Mouse (Mus musculus): ENCODE measurements at regions not wholly inside any gene's neighbourhood (a gene's known extent, or its start where the extent isn't known, plus 50 kb on each side); places are given as distances from the start of the nearest gene placed in this dataset.

- H3K4me2 ChIP-seq = no peak overlapping the region; the same call in 1 of the 2 replicates
- H3K4me3 ChIP-seq (replicated peaks) = no peak overlapping the region
- H3K9me3 ChIP-seq (replicated peaks) = no peaks in the 10 kb centered on the region
- H3K9ac ChIP-seq = no peak overlapping the region
- WGBS = 23% methylated on average over 22 of the region's 22 CpGs
- H3K4me1 ChIP-seq = peaks cover 19% of the 10 kb centered on the region
- peaks cover under 1% of the 10 kb centered on the region; the same call in 1 of the 2 replicates for H3K27me3 ChIP-seq
- peak; percentile 90 for ATAC-seq (replicated peaks; ENCODE audit: low FRiP score)
- H3K27ac ChIP-seq = peak overlapping the region; percentile 76
- no peaks in the 10 kb centered on the region for H3K36me3 ChIP-seq
Observed at GRCm38 (mm10) chr2:160507816-160508564, 137.7 kb upstream of the Top1 start.

GRCm38 (mm10) chr2:160510159-160510558 lies 135.5 kb upstream of the Top1 start:
- Histone ChIP-seq H3K27ac (no peak overlapping the region), H3K4me3 (replicated peaks) (no peak overlapping the region), H3K4me1 (peaks cover 15% of the 10 kb centered on the region), H3K36me3 (no peaks in the 10 kb centered on the region), H3K9me3 (replicated peaks) (no peaks in the 10 kb centered on the region), H3K9ac (no peak overlapping the region), H3K27me3 (no peaks in the 10 kb centered on the region), H3K4me2 (no peak overlapping the region)
- 88% methylated on average over 5 of the region's 5 CpGs for WGBS
- no peak for ATAC-seq (replicated peaks; ENCODE audit: low FRiP score)

GRCm38 (mm10) chr2:160510635-160511421 lies 134.9 kb upstream of the Top1 start:
- WGBS = 61% methylated on average over 14 of the region's 14 CpGs
- no peak overlapping the region for H3K27ac ChIP-seq
- no peak for ATAC-seq (replicated peaks; ENCODE audit: low FRiP score)
- H3K4me2 ChIP-seq = no peak overlapping the region
- H3K9me3 ChIP-seq (replicated peaks) = no peaks in the 10 kb centered on the region
- H3K36me3 ChIP-seq = no peaks in the 10 kb centered on the region
- H3K4me1 ChIP-seq = peaks cover 15% of the 10 kb centered on the region
- no peaks in the 10 kb centered on the region; the same call in 1 of the 2 replicates for H3K27me3 ChIP-seq
- no peak overlapping the region for H3K4me3 ChIP-seq (replicated peaks)
- H3K9ac ChIP-seq = no peak overlapping the region

DNA sequence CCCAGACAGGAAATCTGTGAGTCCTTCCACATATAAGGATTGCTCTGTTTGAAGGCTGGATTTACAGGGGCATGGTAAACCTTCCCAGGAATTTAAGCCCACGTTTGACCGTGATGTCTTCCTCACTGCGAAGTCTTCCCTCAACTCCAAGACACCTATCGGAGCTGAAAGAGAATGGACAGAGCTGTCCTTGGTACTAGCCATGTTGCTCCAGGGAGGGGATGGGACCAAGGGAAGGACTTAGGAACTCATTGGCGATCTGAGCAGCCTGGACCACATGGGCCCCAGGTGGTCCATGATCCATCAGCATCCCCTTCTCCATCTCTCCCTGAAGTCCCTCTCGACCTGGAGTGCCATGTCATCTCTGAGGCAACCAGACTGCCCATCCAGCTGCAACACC lies 130.1 kb upstream of the Top1 start:
- WGBS = 48% methylated on average over 6 of the region's 6 CpGs
- no peak overlapping the region for H3K27ac ChIP-seq
- H3K27me3 ChIP-seq = no peaks in the 10 kb centered on the region; the same call in none of the 2 replicates
- H3K9ac ChIP-seq = no peak overlapping the region
- H3K36me3 ChIP-seq = no peaks in the 10 kb centered on the region
- H3K9me3 ChIP-seq (replicated peaks) = no peaks in the 10 kb centered on the region
- H3K4me1 ChIP-seq = 0 out of 2 replicates have a peak, but pooled peaks cover under 1% of the 10 kb centered on the region
- no peak overlapping the region for H3K4me3 ChIP-seq (replicated peaks)
- ATAC-seq (replicated peaks; ENCODE audit: low FRiP score) = no peak
- H3K4me2 ChIP-seq = no peak overlapping the region

GRCm38 (mm10) chr2:160516526-160516925 lies 129.2 kb upstream of the Top1 start:
- WGBS = 25% methylated on average over 6 of the region's 6 CpGs
- Histone ChIP-seq H3K9me3 (replicated peaks) (no peaks in the 10 kb centered on the region), H3K27me3 (no peaks in the 10 kb centered on the region; the same call in none of the 2 replicates), H3K9ac (no peak overlapping the region), H3K27ac (no peak overlapping the region), H3K4me1 (no peaks in the 10 kb centered on the region), H3K4me2 (no peak overlapping the region), H3K36me3 (no peaks in the 10 kb centered on the region), H3K4me3 (replicated peaks) (no peak overlapping the region)
- no peak for ATAC-seq (replicated peaks; ENCODE audit: low FRiP score)

DNA sequence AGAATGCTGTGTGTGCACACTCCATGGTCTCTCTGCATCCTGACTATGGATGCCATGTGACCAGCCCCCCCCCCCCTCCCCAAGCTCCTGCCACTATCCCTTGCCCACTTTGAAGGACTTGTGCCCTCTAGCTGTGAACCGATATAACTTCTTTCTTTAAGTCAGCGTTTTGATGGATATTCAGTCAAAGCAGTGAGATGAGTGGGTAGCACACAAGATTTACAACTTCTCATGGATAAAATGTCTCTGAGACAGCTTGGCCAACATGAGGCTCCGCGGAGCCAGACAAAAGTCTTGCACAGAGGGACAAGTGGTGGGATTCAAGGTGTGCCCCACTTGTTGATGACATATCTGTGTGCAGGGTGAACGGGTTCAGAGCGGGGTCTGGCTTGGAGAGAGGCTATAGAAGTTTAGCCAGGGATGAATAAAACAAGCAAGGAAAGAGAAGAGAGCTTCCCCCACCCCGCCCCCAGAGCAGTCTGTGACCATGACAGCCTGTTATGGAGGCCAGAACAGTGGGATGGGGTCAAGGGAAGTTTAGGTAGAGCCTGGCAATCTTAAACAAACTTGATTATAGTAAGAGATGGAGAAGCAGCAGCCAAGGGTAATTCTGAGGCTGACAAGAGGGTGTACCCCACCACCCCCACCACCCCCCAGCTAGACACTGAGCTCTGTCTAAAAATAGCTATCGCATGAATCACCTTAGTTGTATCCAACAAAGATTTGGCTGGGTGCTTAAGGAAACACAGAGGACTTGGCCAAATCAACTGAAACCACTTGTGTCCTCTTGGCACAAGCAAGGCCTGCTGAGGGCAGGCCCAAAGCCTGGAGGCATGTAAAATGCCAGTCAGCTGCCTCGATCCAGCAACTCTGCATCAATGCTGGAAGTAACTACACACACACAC lies 120.1 kb upstream of the Top1 start:
- H3K36me3 ChIP-seq = no peaks in the 10 kb centered on the region
- H3K4me2 ChIP-seq = no peak overlapping the region
- ATAC-seq (replicated peaks; ENCODE audit: low FRiP score) = 0 out of 2 replicates have a peak, but pooled peaks have one; percentile 10
- peaks cover 26% of the 10 kb centered on the region for H3K4me1 ChIP-seq
- no peaks in the 10 kb centered on the region for H3K9me3 ChIP-seq (replicated peaks)
- 70% methylated on average over 9 of the region's 9 CpGs for WGBS
- no peaks in the 10 kb centered on the region for H3K27me3 ChIP-seq
- H3K4me3 ChIP-seq (replicated peaks) = no peak overlapping the region
- no peak overlapping the region for H3K9ac ChIP-seq
- no peak overlapping the region for H3K27ac ChIP-seq

GRCm38 (mm10) chr2:160526377-160527125 lies 119.1 kb upstream of the Top1 start:
- no peak for ATAC-seq (replicated peaks; ENCODE audit: low FRiP score)
- Histone ChIP-seq H3K9me3 (replicated peaks) (no peaks in the 10 kb centered on the region), H3K27me3 (no peaks in the 10 kb centered on the region), H3K36me3 (no peaks in the 10 kb centered on the region), H3K4me1 (peaks cover 32% of the 10 kb centered on the region), H3K4me3 (replicated peaks) (no peak overlapping the region), H3K4me2 (0 out of 2 replicates have a peak overlapping the region, but pooled peaks have one; percentile 29), H3K9ac (no peak overlapping the region), H3K27ac (no peak overlapping the region)
- 34% methylated on average over 8 of the region's 8 CpGs for WGBS

DNA sequence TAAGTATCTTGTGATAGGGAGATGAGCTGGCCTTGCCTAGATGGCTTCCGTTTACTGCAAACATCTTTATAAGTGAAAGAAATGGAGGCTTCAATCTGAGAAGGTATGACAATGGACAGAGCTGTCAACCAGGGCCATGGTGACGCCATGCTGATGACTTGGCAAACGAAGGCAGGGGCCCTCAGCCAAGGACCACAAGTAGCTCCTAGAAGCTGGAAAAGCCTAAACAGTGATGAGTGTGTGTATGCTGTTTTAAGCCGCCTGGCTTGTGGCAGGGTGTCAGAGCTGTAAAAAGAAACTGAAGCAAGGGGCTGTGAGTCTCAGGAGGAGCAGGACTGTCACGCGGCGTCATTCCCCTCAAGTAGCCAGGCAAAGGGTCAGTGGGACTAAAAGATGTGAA lies 116.4 kb upstream of the Top1 start:
- peaks cover 32% of the 10 kb centered on the region for H3K4me1 ChIP-seq
- H3K9ac ChIP-seq = no peak overlapping the region
- no peaks in the 10 kb centered on the region for H3K9me3 ChIP-seq (replicated peaks)
- no peaks in the 10 kb centered on the region for H3K36me3 ChIP-seq
- H3K4me2 ChIP-seq = no peak overlapping the region
- no peak for ATAC-seq (replicated peaks; ENCODE audit: low FRiP score)
- H3K4me3 ChIP-seq (replicated peaks) = no peak overlapping the region
- WGBS = 51% methylated on average over 7 of the region's 7 CpGs
- H3K27ac ChIP-seq = no peak overlapping the region
- no peaks in the 10 kb centered on the region for H3K27me3 ChIP-seq

GRCm38 (mm10) chr2:160530377-160530776 lies 115.3 kb upstream of the Top1 start:
- no peak overlapping the region for H3K27ac ChIP-seq
- WGBS = 26% methylated on average over 3 of the region's 3 CpGs
- ATAC-seq (replicated peaks; ENCODE audit: low FRiP score) = no peak
- no peaks in the 10 kb centered on the region for H3K9me3 ChIP-seq (replicated peaks)
- no peak overlapping the region for H3K4me2 ChIP-seq
- no peaks in the 10 kb centered on the region for H3K36me3 ChIP-seq
- H3K9ac ChIP-seq = no peak overlapping the region
- no peaks in the 10 kb centered on the region for H3K27me3 ChIP-seq
- peaks cover 29% of the 10 kb centered on the region for H3K4me1 ChIP-seq
- no peak overlapping the region for H3K4me3 ChIP-seq (replicated peaks)

GRCm38 (mm10) chr2:160537319-160537719 lies 108.4 kb upstream of the Top1 start:
- Histone ChIP-seq H3K36me3 (no peaks in the 10 kb centered on the region), H3K4me1 (peaks cover 11% of the 10 kb centered on the region), H3K4me2 (0 out of 2 replicates have a peak overlapping the region, but pooled peaks have one; percentile 9), H3K9me3 (replicated peaks) (no peaks in the 10 kb centered on the region), H3K27me3 (no peaks in the 10 kb centered on the region), H3K9ac (no peak overlapping the region), H3K27ac (peak overlapping the region; percentile 51; the same call in 1 of the 2 replicates), H3K4me3 (replicated peaks) (no peak overlapping the region)
- ATAC-seq (replicated peaks; ENCODE audit: low FRiP score) = peak; percentile 85
- 14% methylated on average over 8 of the region's 8 CpGs for WGBS

GRCm38 (mm10) chr2:160545527-160545926 lies 100.2 kb upstream of the Top1 start:
- no peak for ATAC-seq (replicated peaks; ENCODE audit: low FRiP score)
- WGBS = 18% methylated on average over 4 of the region's 4 CpGs
- no peak overlapping the region for H3K27ac ChIP-seq
- H3K4me1 ChIP-seq = peaks cover 5% of the 10 kb centered on the region; the same call in 1 of the 2 replicates
- no peak overlapping the region for H3K9ac ChIP-seq
- no peaks in the 10 kb centered on the region for H3K9me3 ChIP-seq (replicated peaks)
- no peaks in the 10 kb centered on the region for H3K27me3 ChIP-seq
- no peak overlapping the region for H3K4me2 ChIP-seq
- H3K36me3 ChIP-seq = no peaks in the 10 kb centered on the region
- no peak overlapping the region for H3K4me3 ChIP-seq (replicated peaks)

Data from kidney, embryonic 15.5 days (tissue).